Mouse (Mus musculus): ENCODE measurements around the gene Gimap4.

GRCm38 (mm10) chr6:48680421-48680820 lies 3.9 kb upstream of the Gimap4 start:
- TF ChIP-seq HCFC1 (IDR thresholded peaks at IDR 0.05; ENCODE audit: borderline replicate concordance, insufficient read depth, low read length) (no peak), ZNF384 (IDR thresholded peaks at IDR 0.05; ENCODE audit: low read depth, low read length) (no peak), ZC3H11A (IDR thresholded peaks at IDR 0.05; ENCODE audit: borderline replicate concordance, low read depth, low read length) (no peak), CHD2 (IDR thresholded peaks at IDR 0.05; ENCODE audit: low read depth, low read length) (no peak)

Measured in ES-E14 (cell line).